Mouse (Mus musculus) spleen, embryonic (tissue): ENCODE measurements around the gene Pick1.

Experiments used
- CTCF ChIA-PET: fragments of 350-600 bp; sonication (Branson Sonifier 250); formaldehyde crosslinking; loops from one replicate; lab custom pipeline; 2022; lab: Charles Lee

The Pick1 gene

GRCm38 (mm10) chr15:79229058-79229821 lies at the start of gene Pick1, which contains the start of gene Gm49486:
TSS of gene Pick1 (plus strand) at chr15:79229173.
TSS of gene Gm49486 (plus strand) at chr15:79229391.
- CTCF ChIA-PET = no interaction called here

- CTCF ChIA-PET = no interaction called here
Measured at GRCm38 (mm10) chr15:79185213-79185612, 43.8 kb upstream of the Pick1 start.

GRCm38 (mm10) chr15:79187819-79188218 lies 41.2 kb upstream of the Pick1 start:
- CTCF ChIA-PET = no interaction called here

- CTCF ChIA-PET = no interaction called here
Measured at GRCm38 (mm10) chr15:79191426-79191825, 37.5 kb upstream of the Pick1 start.

GRCm38 (mm10) chr15:79192450-79192849 lies 36.5 kb upstream of the Pick1 start:
- CTCF ChIA-PET = no interaction called here

- CTCF ChIA-PET = no interaction called here
Measured at GRCm38 (mm10) chr15:79192885-79193845, 35.8 kb upstream of the Pick1 start.

- CTCF ChIA-PET = no interaction called here
Measured at GRCm38 (mm10) chr15:79194048-79194447, 34.9 kb upstream of the Pick1 start.

- CTCF ChIA-PET = no interaction called here
Measured at GRCm38 (mm10) chr15:79194946-79195345, 34.0 kb upstream of the Pick1 start.

GRCm38 (mm10) chr15:79195492-79195891 lies 33.5 kb upstream of the Pick1 start:
- CTCF ChIA-PET = no interaction called here

- CTCF ChIA-PET = interaction anchor here (0.8 kb wide), 1 partner anchor 23 kb away, joined by 3 read pairs; no protein-coding TSS in a partner anchor
Measured at GRCm38 (mm10) chr15:79199390-79199976, 29.5 kb upstream of the Pick1 start.

- CTCF ChIA-PET = no interaction called here
Measured at GRCm38 (mm10) chr15:79201491-79202150, 27.4 kb upstream of the Pick1 start.

GRCm38 (mm10) chr15:79202575-79202974 lies 26.4 kb upstream of the Pick1 start:
- CTCF ChIA-PET = interaction anchor here (0.5 kb wide), 1 partner anchor 28 kb away, joined by 3 read pairs; no protein-coding TSS in a partner anchor

GRCm38 (mm10) chr15:79208211-79208610 lies 20.8 kb upstream of the Pick1 start:
- CTCF ChIA-PET = no interaction called here

- CTCF ChIA-PET = no interaction called here
Measured at GRCm38 (mm10) chr15:79208758-79209439, 20.1 kb upstream of the Pick1 start.

GRCm38 (mm10) chr15:79210357-79210756 lies 18.6 kb upstream of the Pick1 start:
- CTCF ChIA-PET = no interaction called here

GRCm38 (mm10) chr15:79212750-79213446 lies 16.1 kb upstream of the Pick1 start:
- CTCF ChIA-PET = no interaction called here

- CTCF ChIA-PET = no interaction called here
Measured at GRCm38 (mm10) chr15:79213591-79213990, 15.4 kb upstream of the Pick1 start.

GRCm38 (mm10) chr15:79216191-79216590 lies 12.8 kb upstream of the Pick1 start:
- CTCF ChIA-PET = no interaction called here

GRCm38 (mm10) chr15:79219572-79219971 lies 9.4 kb upstream of the Pick1 start:
- CTCF ChIA-PET = no interaction called here

GRCm38 (mm10) chr15:79223641-79224040 lies 5.3 kb upstream of the Pick1 start:
- CTCF ChIA-PET = no interaction called here
